Mouse (Mus musculus) embryonic fibroblast, embryonic 13.5 days (primary cell): ENCODE measurements around the gene Dchs2. TPM values are rescaled to one million over a fixed set of nuclear protein-coding genes. Genes with fewer than 3 reads are reported as not detected.

ENCODE experiments used
- H3K27ac ChIP-seq: 2 replicates; pipeline ENCODE4 v1.5.1; 2012; ENCODE audit warnings: low read length, control low read depth, inconsistent platforms; ENCODE audit not compliant: insufficient read depth
- H3K4me1 ChIP-seq: 2 replicates; pipeline ENCODE4 v1.6.1; 2011; ENCODE audit warnings: low read length; ENCODE audit not compliant: control insufficient read depth, insufficient read depth
- H3K4me3 ChIP-seq: 2 replicates; pipeline ENCODE4 v1.5.1; 2011; ENCODE audit warnings: mild to moderate bottlenecking, control low read depth, low read length; ENCODE audit not compliant: insufficient read depth
- CTCF ChIP-seq: IDR thresholded peaks from 2 replicates; pipeline ENCODE4 v1.5.1; 2011; ENCODE audit warnings: mild to moderate bottlenecking, control low read depth, low read length, moderate library complexity, borderline replicate concordance; ENCODE audit not compliant: insufficient read depth
- POLR2A ChIP-seq: IDR thresholded peaks from 2 replicates; pipeline ENCODE4 v1.6.1; 2011; ENCODE audit warnings: low read depth, mild to moderate bottlenecking, control low read depth, low read length, moderate library complexity
- polyA plus RNA-seq: library from polyadenylated mRNA; stranded (reverse); fragments of >200 nt; gene quantifications from 2 replicates; pipeline ENCODE4 v1.2.4, GENCODE M21; 2011; ENCODE audit warnings: low read depth; ENCODE audit not compliant: missing spikeins, insufficient read length

The Dchs2 gene
- polyA plus RNA-seq, 1 experiment = 0.25 TPM

- Histone ChIP-seq H3K4me3 (no peak overlapping the region), H3K4me1 (no peaks in the 10 kb centered on the region)
- TF ChIP-seq CTCF (no peak), POLR2A (no peak)
These were observed 107.3 kb downstream of the Dchs2 start for GRCm38 (mm10) chr3:83235061-83235460.

GRCm38 (mm10) chr3:83246536-83246935 is 118.8 kb downstream of the Dchs2 start:
- Histone ChIP-seq H3K4me3 (no peak overlapping the region), H3K27ac (no peak overlapping the region), H3K4me1 (no peaks in the 10 kb centered on the region; the same call in 1 of the 2 replicates)
- TF ChIP-seq POLR2A (no peak), CTCF (no peak)

More at GRCm38 (mm10) chr3:83235061-83235460, 107.3 kb downstream of the Dchs2 start:
- no peak overlapping the region for H3K27ac ChIP-seq

GRCm38 (mm10) chr3:83250001-83250545 is 122.3 kb downstream of the Dchs2 start:
- peaks cover 4% of the 10 kb centered on the region; the same call in 1 of the 2 replicates for H3K4me1 ChIP-seq
- no peak for TF ChIP-seq CTCF
- TF ChIP-seq POLR2A = no peak
- no peak overlapping the region for H3K27ac ChIP-seq
- no peak overlapping the region for H3K4me3 ChIP-seq

- Histone ChIP-seq H3K27ac (no peak overlapping the region), H3K4me1 (peaks cover 4% of the 10 kb centered on the region; the same call in 1 of the 2 replicates), H3K4me3 (no peak overlapping the region)
- TF ChIP-seq CTCF = no peak
- no peak for TF ChIP-seq POLR2A
These were observed 124.2 kb downstream of the Dchs2 start for GRCm38 (mm10) chr3:83251899-83252298.

GRCm38 (mm10) chr3:83259421-83259820 is 131.7 kb downstream of the Dchs2 start:
- Histone ChIP-seq H3K27ac (no peak overlapping the region), H3K4me3 (no peak overlapping the region), H3K4me1 (no peaks in the 10 kb centered on the region)
- no peak for TF ChIP-seq CTCF
- no peak for TF ChIP-seq POLR2A

- Histone ChIP-seq H3K4me1 (no peaks in the 10 kb centered on the region), H3K27ac (no peak overlapping the region), H3K4me3 (no peak overlapping the region)
- TF ChIP-seq POLR2A (no peak), CTCF (no peak)
These were observed 138.3 kb downstream of the Dchs2 start for GRCm38 (mm10) chr3:83266009-83266408.

GRCm38 (mm10) chr3:83270228-83270627 is 142.5 kb downstream of the Dchs2 start:
- H3K4me3 ChIP-seq = no peak overlapping the region
- TF ChIP-seq POLR2A (no peak), CTCF (no peak)
- H3K4me1 ChIP-seq = no peaks in the 10 kb centered on the region
- H3K27ac ChIP-seq = no peak overlapping the region

- H3K27ac ChIP-seq = no peak overlapping the region
- TF ChIP-seq CTCF = no peak
- no peak for TF ChIP-seq POLR2A
- no peak overlapping the region for H3K4me3 ChIP-seq
- no peaks in the 10 kb centered on the region for H3K4me1 ChIP-seq
These were observed 143.2 kb downstream of the Dchs2 start for GRCm38 (mm10) chr3:83270982-83271381.

- no peak overlapping the region for H3K27ac ChIP-seq
- no peak for TF ChIP-seq POLR2A
- no peak for TF ChIP-seq CTCF
- no peak overlapping the region for H3K4me3 ChIP-seq
- no peaks in the 10 kb centered on the region for H3K4me1 ChIP-seq
These were observed 146.0 kb downstream of the Dchs2 start for GRCm38 (mm10) chr3:83273555-83274244.

GRCm38 (mm10) chr3:83275703-83276102 is 148.0 kb downstream of the Dchs2 start:
- no peak for TF ChIP-seq POLR2A
- no peak for TF ChIP-seq CTCF
- H3K4me1 ChIP-seq = no peaks in the 10 kb centered on the region
- no peak overlapping the region for H3K4me3 ChIP-seq
- H3K27ac ChIP-seq = no peak overlapping the region

GRCm38 (mm10) chr3:83283882-83284281 is 156.1 kb downstream of the Dchs2 start:
- H3K27ac ChIP-seq = no peak overlapping the region
- H3K4me1 ChIP-seq = peaks cover 5% of the 10 kb centered on the region
- no peak overlapping the region for H3K4me3 ChIP-seq
- TF ChIP-seq POLR2A = no peak
- TF ChIP-seq CTCF = no peak
